Mouse (Mus musculus) cortical plate, adult 2 months (tissue): ENCODE measurements at regions not wholly inside any gene's neighbourhood (a gene's known extent, or its start where the extent isn't known, plus 50 kb on each side); places are given as distances from the start of the nearest gene placed in this dataset.

Source experiments
- CTCF ChIP-seq: fragments of 200-500 bp; IDR thresholded peaks from 2 replicates; pipeline ENCODE4 v1.5.1; 2011; ENCODE audit warnings: mild to moderate bottlenecking, control low read depth, low read length; ENCODE audit not compliant: insufficient read depth; ENCODE audit errors: extremely low read depth
- POLR2A ChIP-seq: fragments of 200-500 bp; IDR thresholded peaks from 2 replicates; pipeline ENCODE4 v1.6.1; 2011; ENCODE audit warnings: mild to moderate bottlenecking, low read length, control low read depth; ENCODE audit not compliant: insufficient read depth; ENCODE audit errors: extremely low read depth

GRCm38 (mm10) chr14:16005409-16005808, 243.7 kb upstream of the Ngly1 start:
- TF ChIP-seq POLR2A (no peak), CTCF (no peak)
